Mouse (Mus musculus) brain, adult 2 months (tissue): ENCODE measurements at regions not wholly inside any gene's neighbourhood (a gene's known extent, or its start where the extent isn't known, plus 50 kb on each side); places are given as distances from the start of the nearest gene placed in this dataset.
"Not testable (repeated sequence)": the region's sequence is repeated elsewhere in the genome, so short reads cannot be mapped to it uniquely, and the experiment has no call there.

ENCODE experiments used
- DNase-seq: peaks from one replicate; pipeline ENCODE4 v3.0.0; 2011; ENCODE audit warnings: low read depth, low spot score

DNA sequence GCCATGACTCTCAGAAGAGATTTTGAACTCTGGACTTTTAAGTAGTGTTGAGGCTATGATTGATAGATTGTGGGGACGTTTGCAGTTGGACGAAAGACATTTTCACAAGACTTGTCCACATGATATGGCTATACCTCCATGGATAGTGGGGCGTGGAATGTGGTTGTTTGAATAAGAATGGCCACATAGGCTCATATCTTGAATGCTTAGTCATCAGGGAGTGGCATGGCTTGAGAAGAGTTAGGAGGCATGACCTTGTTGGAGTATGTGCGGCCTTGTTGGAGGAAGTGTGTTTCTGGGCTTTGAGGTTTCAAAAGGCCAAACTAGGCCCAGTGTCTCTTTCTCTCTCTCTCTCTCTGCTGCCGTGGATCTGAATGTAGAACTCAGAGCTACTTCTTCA lies 204.7 kb upstream of the Pclo start:
- no peak for DNase-seq

- DNase-seq = peak; percentile 40
Observed at GRCm38 (mm10) chr5:14311729-14312128, 203.0 kb upstream of the Pclo start.

DNA sequence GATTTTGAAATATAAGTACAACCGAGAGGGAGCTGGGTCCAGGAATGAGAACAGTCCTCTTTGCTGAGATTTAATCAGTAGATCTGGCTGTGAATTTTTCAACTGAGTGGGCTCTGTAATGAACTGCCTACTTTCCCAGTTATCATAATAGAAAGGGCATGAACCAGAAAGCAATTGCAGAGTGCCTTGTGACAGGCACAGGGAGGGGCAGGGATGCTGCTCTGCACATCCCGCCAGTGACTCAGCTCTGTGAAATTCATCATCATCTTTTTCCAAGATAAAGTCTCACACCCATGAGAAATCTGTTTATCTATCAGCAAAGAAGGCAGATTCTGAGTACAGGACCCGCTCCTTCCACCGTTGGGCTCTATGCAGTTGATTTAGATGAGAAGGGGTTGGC lies 194.5 kb upstream of the Pclo start:
- peak; percentile 77 for DNase-seq

- peak; percentile 57 for DNase-seq
Observed at GRCm38 (mm10) chr5:14322000-14322399, 192.7 kb upstream of the Pclo start.

- no peak for DNase-seq
Observed at GRCm38 (mm10) chr5:14360446-14360845, 154.3 kb upstream of the Pclo start.

GRCm38 (mm10) chr5:14389184-14389890 lies 125.4 kb upstream of the Pclo start:
- DNase-seq = peak; percentile 85

DNA sequence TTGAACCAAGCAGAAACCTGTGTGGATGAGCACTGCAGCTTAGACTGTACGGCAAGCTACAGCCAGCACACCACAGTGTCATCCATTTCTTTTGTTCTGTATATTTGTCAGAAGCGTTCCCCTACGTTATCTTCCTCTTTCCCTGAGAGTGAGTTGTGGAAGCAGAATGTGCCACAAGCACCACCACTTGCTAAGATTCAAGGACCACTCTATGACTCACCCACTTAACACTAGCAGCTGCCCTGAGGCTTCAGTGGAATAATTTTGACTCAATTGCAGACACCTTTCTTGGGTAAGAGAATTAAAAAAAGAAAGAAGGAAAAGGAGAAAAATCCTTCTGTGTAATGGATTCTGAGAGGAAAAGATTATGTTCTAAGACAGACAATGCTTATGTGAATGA lies 122.9 kb upstream of the Pclo start:
- DNase-seq = peak; percentile 59

- DNase-seq = not testable (repeated sequence)
Observed at GRCm38 (mm10) chr5:14403381-14403780, 111.3 kb upstream of the Pclo start.

GRCm38 (mm10) chr5:14404344-14404743 lies 110.4 kb upstream of the Pclo start:
- DNase-seq = no peak

GRCm38 (mm10) chr5:14415234-14415862 lies 99.4 kb upstream of the Pclo start:
- DNase-seq = peak; percentile 50

DNA sequence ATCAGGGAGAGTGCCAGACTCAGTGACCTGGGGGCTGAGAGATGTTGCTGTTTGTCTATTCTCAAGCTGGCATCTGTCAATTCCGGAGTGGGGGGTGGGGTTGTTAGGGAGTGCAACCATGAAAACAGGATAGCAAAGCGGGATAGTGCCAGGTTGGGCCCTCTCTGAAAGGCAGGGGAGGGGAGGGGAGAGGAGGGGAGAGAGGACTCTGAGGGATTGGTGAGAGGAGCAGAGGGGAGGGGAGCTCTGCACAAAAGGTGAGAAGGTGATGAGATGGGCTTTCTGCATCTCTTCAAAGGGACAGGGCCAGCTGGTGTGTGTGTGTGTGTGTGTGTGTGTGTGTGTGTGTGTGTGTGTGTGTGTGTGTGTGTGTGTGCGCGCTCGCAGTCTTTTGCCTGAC lies 61.6 kb upstream of the Pclo start:
- no peak for DNase-seq
